Mouse (Mus musculus) kidney, adult 8-10 months (tissue): Measurements from ENCODE around the gene Ptprm.
A peak's percentile ranks its signal among the peaks of the same experiment; 100 is the strongest.

Experiments
- DNase-seq, 2 experiments: peaks; one replicate each; pipeline ENCODE4 v3.0.0; 2022

Gene Ptprm

DNA sequence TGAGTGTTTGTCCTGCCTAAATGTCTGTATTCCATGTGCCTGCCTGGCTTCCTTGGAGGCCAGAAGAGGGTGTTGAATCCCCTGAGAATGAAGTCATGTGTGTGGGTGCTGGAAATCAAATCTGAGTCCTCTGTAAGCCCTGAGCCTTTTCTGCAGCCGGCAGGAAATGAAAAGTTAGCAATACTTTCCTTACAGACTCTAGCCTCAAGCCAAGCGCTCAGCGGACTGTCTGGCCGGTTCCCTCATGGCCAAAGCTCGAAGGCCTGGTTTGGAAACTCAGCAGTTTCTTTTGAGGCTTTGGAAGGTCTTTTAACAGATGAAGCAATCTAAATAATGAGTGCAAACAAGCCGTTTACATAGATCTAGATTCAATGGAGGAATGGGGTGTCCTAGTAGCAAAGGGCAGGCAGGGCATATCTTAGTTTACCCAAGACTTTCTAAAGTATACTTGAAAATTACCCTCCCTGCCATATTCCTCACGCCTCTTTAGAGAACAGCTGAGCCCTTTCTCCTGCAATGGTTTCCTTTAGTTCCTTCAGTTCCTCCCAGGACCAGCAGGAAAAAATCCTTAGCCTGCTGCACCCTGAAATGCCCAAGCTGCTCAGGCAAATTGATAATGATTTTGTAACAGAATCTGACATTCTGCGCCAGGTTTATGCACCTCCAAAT is 144.4 kb downstream of the Ptprm start:
- DNase-seq: no peak

DNA sequence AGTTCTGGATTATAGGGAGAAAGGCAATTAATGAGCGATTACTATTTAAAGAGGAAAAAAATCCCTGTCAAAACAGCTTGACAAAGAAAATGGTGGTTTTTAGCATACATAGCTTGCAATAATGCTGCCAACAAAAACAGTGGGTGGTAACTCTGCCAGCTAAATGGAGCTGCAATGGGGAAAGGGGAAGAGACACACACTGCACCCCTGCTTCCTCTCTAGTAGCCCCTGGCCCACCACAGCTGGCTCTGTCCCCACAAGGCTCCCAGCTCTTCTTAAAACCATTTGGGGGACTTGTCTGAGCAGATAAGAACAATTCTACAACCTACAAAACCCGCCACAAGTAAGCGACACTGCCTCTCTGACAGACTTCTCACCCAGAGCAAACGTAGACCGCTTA is 145.7 kb downstream of the Ptprm start:
- DNase-seq: no peak

DNA sequence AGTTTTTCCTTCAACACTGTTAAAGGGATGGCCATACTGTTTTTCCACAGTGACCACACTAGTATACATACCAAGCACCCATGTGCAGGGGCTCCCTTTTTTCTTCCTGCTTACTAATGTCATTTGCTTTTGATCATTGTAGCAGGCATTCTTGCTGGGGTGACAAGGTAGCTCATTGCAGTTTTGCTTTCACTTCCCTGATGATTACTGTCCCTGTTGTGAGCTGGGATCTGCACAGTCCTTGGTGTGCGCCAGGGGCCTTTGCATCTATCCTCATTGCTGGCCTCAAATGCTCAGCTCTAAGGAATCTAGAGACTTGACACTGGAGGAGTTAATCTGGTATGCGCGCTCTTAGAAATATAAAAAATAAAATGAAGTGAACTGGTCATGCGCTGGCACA is 147.3 kb downstream of the Ptprm start:
- DNase-seq: no peak

DNA sequence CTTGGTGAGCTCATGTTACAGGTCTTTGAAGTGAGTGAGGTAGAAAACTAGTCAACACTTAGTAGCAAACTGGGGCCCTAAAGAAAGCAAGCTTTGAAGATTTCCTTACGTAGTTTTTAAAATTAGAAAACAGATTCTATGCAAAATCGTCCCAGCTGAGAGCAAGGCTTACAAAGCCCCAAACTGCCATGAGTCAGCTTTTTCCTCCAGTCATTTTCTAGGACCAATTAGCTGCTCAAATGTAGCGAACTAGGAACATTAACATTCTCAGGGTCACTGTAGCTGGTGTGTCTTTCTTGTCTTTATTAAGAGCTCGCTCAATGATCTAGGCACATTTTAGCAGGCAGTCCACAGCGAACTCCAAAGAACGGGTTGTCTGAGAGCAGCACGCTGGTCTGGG is 153.1 kb downstream of the Ptprm start:
- DNase-seq: no peak

DNA sequence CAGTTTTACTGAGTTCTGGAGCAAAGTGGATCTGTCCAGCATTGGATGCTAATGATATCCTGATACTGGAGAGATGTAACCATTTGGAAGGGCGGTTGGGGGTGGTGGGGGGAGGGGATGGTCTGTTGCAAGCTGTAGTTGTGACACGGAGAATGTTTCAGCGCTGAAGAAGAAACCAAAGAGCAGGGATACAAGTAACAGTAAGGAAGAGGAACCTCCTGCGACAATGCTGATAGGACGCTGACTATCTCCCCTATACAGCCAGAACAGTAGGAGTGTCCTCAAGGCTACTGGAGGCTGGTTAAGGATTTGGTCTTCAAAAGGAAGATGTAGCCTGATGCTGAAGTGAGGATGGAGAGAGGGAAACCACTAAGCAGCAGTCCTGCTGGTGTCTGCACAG is 160.5 kb downstream of the Ptprm start:
- DNase-seq: no peak

DNA sequence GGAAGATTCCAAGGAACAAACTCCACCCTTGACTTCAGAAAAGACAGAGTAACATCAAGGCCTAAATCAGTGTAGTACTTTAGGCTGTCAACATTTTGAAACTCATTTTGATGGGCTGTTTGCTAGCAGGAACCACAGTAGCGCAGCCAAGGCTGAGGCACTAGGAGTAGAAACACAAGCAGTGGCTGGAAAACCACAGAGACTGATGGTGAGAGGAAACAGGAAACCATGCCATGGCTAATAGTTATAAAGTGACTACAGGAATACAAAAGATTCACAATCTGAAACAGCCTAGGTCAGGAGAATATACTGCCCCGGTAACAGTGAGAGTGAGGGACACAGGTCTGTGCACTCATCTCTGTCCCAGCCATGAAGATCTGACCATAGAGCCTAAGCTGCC is 165.7 kb downstream of the Ptprm start:
- no peak for DNase-seq

DNA sequence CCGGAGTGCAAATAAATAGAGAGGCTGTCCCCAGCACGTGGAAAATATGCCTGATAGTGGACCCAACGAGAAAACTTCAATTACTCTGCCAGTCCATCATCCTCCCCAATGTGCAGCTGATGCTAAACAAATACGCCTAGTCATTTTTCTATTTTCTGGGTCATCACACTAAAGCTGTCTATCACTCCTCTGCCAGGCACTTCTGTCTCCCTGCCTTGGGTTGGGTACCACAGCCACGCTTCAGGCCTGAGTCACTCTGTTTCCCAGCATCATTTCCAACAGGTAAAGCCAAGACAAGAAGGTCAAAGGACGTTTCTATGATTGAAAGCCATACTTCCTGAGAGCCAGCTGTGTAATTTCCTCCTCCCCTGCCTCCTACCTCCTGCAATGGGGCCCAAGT is 167.4 kb downstream of the Ptprm start:
- DNase-seq: no peak

DNA sequence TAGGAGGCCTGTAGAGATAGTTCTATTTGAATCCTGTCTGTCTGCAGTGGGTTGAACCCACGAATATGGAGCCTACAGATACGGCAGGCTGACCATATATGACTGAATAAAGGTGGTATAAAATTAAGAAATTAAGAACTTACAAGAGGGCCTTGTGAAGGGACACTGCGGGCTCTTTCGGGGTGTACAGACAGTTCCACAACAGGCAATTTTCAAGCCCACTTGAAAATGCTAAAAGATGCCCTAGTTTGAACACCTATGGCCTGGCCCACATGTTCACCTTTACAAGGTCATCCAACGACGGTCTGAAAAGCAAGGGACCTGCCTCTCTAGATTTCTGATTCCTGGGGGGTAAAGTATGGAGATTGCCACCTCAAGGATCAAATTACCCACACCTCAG is 168.3 kb downstream of the Ptprm start:
- DNase-seq: no peak

DNA sequence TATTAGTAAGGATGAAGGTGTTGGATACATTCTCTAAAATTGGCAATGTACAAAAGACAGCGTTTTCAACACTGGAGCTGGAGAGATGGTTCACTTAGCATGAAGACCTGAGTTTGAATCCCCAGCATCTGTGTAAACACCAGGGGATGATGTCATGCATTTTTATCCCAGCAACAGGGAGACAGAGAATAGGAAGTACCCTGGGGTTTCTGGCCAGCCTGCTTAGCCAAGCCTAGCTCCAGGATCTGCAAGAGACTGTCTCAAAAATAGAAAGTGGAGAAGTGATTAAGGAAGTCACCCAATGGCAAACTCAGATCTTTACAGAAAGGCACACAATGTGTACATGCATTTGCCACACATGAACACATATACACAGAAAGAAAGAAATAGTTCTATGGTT is 174.8 kb downstream of the Ptprm start:
- DNase-seq: no peak

DNA sequence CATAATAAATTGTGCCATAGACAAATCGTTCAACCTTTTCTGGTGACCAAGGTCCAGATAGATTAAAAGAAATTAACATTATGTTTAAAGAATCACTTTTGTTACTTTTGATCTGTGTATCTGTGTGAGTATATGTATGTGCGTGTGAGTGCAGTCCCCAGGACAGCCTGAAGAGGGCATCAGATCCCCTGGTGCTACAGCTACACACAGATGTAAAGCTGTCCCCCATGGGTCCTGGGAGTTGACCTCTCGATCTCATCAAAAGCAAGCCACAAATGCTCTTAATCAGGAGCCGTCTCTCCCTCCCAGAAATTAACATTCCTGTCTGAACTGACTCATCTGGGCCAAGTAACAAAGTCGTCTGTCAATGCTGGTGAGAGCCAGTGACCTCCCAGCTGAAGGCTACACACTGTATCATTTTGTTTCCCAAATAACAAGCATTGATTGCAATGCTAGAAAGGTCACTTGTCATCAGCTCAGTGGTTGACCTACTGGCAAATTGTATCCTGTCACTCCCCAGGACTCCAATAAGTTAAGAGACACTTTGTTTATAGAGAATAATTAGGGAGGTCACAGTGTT is 175.5 kb downstream of the Ptprm start:
- DNase-seq: no peak

DNA sequence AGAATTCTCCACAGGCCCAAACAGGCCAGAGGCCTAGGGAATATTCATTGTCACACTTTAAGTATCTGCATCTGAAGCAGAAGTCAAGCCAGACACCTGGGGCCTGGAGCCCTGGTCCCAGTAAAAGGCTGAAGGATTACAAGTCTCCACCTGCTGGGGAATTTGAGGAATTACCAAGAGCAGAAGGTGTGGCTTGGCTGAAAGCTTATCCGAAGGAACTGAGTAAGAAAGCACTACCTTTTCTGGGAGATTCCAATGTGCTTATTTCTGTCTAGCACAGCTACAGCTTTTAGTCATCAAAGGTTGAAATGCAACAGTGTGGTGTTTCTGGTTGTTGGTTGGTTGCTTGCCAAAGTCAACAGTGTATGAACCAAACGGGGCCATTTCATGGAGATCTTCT is 178.4 kb downstream of the Ptprm start:
- DNase-seq: peak; percentile 27 to 32

DNA sequence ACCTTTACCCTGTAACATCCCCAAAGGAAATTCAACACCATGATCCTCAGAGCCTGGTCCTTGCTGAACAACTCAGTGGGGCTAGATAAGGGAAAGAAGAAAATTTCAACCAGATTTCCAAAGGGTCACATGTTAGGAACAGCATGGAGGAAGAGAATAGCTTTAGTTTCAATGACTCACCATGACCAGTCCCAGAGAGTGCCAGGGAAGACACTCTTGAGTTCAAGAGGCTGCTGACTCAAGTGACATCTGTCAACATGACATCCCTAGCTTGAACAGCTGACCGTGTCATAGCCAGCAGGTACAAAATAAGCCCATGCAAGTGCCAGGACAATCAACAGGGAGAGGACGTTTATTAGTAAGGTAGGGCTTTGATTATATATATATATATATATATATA is 182.9 kb downstream of the Ptprm start:
- no peak for DNase-seq

DNA sequence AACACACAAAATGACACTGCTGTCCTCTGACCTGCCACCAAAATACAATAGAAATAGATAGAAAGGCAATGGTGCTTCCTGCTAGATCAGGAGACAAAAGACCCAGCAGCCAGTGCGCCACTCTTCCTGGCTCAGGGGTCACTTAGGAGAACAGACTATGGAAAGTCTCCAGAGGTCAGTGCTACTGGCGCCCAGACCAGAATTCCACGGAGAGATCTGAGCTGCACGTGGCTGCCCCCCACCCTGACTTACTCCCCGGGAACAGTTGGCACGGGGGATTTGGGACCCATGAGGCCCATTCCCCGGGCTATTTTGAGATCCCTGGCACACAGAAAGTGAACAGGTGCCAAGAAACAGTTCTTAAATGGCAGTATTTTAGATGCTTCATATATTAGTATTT is 183.6 kb downstream of the Ptprm start:
- peak; percentile 14 to 19 for DNase-seq

DNA sequence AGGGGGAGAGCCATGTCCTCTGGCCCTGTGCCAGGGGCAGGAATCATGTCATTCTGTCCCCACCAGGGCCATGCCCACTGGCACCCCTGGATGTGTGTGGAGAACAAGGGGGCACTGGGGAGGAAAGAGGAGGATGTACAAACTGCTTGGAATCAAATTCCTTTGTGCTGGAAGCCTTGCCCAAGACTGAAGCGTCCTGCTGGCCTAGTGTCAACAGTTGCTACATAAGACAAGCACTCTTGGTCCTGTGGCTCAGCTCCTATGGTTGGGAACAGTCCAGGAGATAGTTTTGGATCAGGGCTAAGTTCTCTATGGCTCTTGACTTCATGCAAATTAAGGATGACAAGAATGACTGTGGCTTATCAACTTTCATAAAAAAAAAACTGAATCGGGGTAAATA is 188.4 kb downstream of the Ptprm start:
- no peak for DNase-seq

DNA sequence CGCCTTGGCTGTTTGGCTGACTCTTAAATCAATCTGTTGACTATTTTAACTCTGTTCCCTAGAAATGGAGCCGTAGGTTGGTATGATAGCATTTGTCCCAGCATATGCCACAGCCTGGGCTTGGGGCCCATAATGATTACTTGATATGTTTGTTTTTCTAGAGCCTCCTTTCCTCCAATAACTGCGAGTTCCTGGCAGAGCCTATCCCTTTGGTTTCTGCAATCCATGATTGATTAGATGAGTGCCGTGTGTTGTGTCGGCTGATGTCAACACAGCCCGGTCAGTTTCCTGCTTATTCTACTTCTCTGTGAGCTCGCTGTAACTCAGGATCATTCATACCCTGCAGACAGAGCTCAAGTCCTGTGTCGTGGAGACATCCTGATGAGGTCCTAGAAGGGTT is 194.6 kb downstream of the Ptprm start:
- DNase-seq: no peak

DNA sequence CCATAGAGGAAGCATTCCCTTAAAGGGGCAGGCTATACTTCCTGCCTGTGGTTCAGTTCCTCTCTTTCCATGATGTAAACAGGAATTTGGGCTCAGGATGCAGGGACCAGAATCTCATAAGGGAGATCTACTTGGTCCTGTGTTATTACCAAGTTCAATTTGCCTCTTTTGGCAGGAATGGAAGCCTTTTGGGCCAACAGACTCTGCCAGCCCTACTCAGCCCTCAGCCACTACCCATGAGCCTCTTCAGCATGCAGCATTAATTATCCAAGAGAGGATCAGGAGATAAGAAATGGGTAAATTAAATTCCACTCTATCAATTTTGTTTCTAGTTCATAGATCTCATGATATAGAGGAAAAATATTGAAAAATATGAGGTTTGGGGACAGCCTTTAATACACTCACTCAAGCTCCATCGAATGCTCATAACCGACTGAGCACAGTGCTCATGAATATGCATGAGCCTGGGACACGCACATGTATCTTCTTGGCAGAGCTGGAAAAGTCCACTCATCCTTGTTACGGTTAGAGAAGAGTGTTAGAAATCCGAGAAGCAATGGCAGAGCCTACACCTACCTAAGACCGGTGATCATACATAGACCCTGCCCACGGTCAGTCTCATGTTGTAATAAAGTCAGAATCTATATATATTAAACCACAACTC is 197.0 kb downstream of the Ptprm start:
- no peak for DNase-seq

DNA sequence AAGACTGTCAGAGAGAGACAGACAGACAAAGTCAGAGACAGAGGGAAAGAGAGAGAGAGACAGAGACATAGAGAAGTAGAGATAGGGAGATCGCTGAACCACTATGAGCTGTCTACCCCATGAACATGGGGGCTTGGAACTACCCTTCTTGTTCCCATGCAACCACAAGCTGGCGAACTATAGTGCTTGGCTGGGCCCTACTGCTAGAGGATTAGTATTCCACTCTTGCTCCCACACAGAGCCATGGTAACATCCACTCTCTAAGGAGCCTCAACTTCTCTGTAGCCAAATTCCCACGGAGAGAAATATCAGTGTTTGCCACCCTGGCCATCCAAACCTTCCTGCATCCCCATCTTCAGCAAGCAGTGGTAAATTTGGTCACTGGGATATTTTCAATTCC is 202.0 kb downstream of the Ptprm start:
- no peak for DNase-seq

DNA sequence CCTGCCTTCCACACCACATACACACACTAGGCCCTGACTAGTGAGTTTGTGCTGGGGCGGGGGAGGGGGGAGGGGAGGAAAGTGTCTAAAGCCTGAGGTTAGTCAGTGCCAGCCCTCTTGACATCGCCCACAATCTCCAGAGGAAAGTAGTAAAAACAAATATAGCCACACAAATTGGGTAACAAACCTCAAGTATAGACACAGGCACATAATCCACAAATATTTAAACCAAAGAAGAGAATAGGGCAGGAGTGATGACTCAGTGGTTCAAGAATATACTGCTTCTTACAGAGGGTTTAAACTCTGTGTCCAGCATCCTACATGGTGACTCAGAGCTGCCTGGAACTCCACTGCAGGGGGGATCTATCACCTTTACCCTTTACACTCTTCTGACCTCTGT is 203.8 kb downstream of the Ptprm start:
- DNase-seq: no peak

DNA sequence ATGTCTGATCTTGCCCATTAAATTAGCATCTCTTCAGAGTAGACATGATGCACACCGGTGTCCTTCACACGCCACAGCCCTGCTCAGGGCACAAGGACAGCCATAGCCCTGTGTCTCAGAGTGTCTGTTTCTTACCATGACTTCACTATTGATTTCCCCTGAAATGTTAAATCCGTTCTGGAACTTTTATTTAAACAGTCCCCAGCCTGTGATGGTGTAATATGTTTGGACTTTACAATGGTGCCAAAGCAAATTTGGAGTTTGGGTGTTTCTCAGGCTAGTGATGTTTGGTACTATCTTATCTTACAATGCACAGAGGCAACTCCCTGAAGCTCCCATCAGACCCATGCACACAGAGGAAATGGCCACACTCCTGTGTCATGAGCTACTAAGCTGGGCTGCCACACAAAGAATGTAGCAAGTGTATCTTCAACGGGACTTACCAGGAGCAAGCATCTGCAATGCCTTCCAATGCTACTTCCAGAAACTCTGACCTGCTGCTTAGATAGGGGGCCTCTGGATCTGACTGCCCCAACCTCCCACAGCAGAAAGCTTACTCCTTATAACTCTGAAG is 212.0 kb downstream of the Ptprm start:
- no peak for DNase-seq

DNA sequence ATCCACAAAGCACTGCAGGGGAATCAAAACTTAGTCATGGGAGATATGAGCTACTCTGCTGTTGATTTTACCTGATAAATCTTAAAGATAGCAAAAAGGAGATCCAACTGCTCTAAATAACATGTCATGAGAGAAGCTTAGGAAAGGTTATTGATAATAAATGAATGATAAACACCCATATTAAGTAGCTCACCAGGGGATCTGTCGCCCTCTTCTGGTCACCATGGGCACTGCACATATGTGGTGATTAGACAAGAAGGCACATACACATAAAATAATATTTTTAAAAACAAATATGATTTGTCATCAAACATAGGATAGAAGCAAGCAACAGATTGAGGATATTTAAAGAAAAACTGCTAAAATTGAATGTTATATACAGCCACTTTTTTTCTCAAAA is 213.8 kb downstream of the Ptprm start:
- DNase-seq: peak in 1 of 2 experiments; percentile 42

DNA sequence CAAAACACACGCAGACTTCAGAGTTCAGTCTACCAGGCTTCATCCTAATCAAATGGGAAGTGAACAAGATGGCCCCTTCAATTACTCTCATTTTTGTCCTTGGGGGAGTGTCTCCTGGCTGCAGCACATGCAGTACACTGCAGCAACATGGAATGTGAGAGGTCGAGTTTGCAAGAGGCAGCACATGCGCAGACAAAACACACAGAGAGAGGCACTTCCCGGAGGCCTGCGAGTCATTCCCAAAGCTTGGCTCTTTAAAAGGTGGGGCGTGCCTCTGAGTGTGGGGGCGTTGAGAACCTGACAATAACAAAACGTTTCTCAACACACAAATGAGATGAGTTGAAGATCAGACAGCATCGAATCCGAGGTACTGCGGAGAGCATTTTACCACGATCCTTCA is 215.3 kb downstream of the Ptprm start:
- DNase-seq: no peak

DNA sequence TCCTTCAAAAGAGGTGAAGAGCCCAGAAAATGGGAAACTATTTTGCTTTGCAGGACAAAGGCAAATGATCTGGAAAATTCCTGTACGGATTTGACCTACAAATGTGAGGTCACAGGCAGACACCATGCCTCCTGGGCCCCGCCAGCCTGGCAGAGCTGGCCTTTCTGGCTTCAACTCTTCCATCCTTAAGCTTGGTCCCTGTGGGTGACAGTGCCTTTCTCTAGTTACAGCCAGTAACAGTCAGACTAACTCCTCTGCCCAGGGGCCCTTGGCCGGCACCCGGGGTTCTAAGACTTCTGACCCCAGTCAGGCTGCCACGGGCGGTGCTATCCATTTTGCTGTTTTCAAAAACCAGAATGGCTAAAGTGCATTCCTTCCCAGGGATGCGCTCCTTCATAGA is 217.4 kb downstream of the Ptprm start:
- DNase-seq: no peak

DNA sequence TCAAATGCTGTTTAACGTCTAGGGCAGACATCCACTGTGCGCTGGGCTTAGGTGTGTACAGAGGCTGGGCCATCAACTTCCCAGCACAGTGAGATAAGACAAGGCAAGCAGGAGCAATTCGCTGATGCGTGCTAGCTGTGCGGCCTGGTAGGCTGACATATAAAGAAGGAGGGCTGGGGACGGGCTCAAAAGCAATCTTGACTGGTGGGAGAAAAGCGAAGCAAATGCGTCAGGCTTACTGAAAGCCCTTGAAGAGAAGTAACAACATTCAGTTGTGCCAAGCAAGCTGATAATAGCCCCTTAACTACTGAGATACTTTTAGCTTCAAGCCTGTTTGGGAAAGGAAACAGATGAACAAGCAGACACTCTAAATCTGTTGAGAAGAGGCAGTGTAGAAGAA is 217.8 kb downstream of the Ptprm start:
- DNase-seq: no peak

DNA sequence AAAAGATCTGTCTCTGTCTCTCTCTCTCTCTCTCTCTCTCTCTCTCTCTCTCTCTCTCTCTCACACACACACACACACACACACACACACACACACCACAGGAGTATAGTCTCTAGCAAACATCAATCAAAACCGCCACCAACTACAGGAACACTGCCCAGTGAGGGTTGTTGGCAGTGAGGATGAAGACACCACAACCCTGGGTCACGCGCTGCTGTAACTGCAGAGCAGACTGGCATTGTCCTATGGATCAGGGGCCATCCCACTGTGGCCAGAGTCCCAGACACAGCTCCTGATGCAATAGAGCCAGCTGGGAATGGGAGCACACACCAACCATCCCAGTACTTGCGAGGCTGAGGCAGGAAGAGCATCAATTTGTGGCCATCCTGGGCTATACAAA is 220.0 kb downstream of the Ptprm start:
- DNase-seq: no peak
